Mouse (Mus musculus) left cerebral cortex, postnatal 36 days (tissue): ENCODE data around the gene Epor. TPM values are rescaled to one million over a fixed set of nuclear protein-coding genes. Genes with fewer than 3 reads are reported as not detected.

Experiments used
- DNase-seq, 2 experiments: peaks; one replicate each; pipeline ENCODE4 v3.0.0; 2021 to 2022; ENCODE audit warnings: low spot score in 2 of 2, mixed read lengths in 1 of 2
- intact Hi-C: fragments of 180-260 bp; cut with DNase I; formaldehyde crosslinking; loops from one replicate; pipeline ENCODE4 v1.15.1; 2025
- total RNA-seq, 2 experiments: library from RNA; stranded (reverse); gene quantifications; 2 replicates each; pipeline ENCODE4 v1.2.3; 2021

The Epor gene
- total RNA-seq, 2 experiments from 2014 or later = 7.7 to 11.6 TPM

GRCm38 (mm10) chr9:21944267-21944666, 19.0 kb downstream of the Epor start:
- intact Hi-C loops = no loop called here
- DNase-seq = no peak

GRCm38 (mm10) chr9:21943638-21944037, 19.7 kb downstream of the Epor start:
- intact Hi-C loops = no loop called here

GRCm38 (mm10) chr9:21943046-21943445, 20.3 kb downstream of the Epor start:
- intact Hi-C loops = no loop called here

More at GRCm38 (mm10) chr9:21943638-21944037, 19.7 kb downstream of the Epor start:
- DNase-seq = no peak

GRCm38 (mm10) chr9:21938234-21938855, 25.0 kb downstream of the Epor start:
- no peak for DNase-seq
- intact Hi-C loops = no loop called here

More at GRCm38 (mm10) chr9:21943046-21943445, 20.3 kb downstream of the Epor start:
- no peak for DNase-seq

GRCm38 (mm10) chr9:21937711-21938175, 25.6 kb downstream of the Epor start:
- no peak for DNase-seq
- intact Hi-C loops = loop anchor here (2.0 kb wide), 1 partner anchor 15 kb away; no protein-coding TSS in a partner anchor

GRCm38 (mm10) chr9:21936692-21937570, 26.4 kb downstream of the Epor start, which contains the start of gene Plppr2:
Gene Plppr2 (plus strand): TSS chr9:21937033.
- intact Hi-C loops = loop anchor here (2.0 kb wide), 1 partner anchor 16 kb away; no protein-coding TSS in a partner anchor
- DNase-seq = peak; percentile 96 to 97

GRCm38 (mm10) chr9:21935466-21936131, 27.7 kb downstream of the Epor start:
- intact Hi-C loops = loop anchor here (2.0 kb wide), 1 partner anchor 17 kb away; no protein-coding TSS in a partner anchor
- DNase-seq = no peak

GRCm38 (mm10) chr9:21934021-21934420, 29.3 kb downstream of the Epor start:
- no peak for DNase-seq
- intact Hi-C loops = no loop called here

GRCm38 (mm10) chr9:21932445-21933137, 30.7 kb downstream of the Epor start:
- intact Hi-C loops = no loop called here
- DNase-seq = no peak

GRCm38 (mm10) chr9:21932006-21932405, 31.3 kb downstream of the Epor start:
- DNase-seq = no peak

GRCm38 (mm10) chr9:21929208-21929607, 34.1 kb downstream of the Epor start:
- DNase-seq = no peak

More at GRCm38 (mm10) chr9:21932006-21932405, 31.3 kb downstream of the Epor start:
- intact Hi-C loops = no loop called here

GRCm38 (mm10) chr9:21927208-21927753, 36.0 kb downstream of the Epor start, which contains the start of the genes Ccdc159 and Tmem205:
Gene Ccdc159 (plus strand): TSS chr9:21927471.
Gene Tmem205 (minus strand): TSS chr9:21927556.
- peak; percentile 93 to 94 for DNase-seq
- intact Hi-C loops = no loop called here

More at GRCm38 (mm10) chr9:21929208-21929607, 34.1 kb downstream of the Epor start:
- intact Hi-C loops = no loop called here

GRCm38 (mm10) chr9:21926784-21927183, 36.5 kb downstream of the Epor start:
- DNase-seq = no peak
- intact Hi-C loops = no loop called here

- intact Hi-C loops = no loop called here
- no peak for DNase-seq
These were observed 37.2 kb downstream of the Epor start for GRCm38 (mm10) chr9:21926155-21926554.

- no peak for DNase-seq
- intact Hi-C loops = no loop called here
These were observed 37.8 kb downstream of the Epor start for GRCm38 (mm10) chr9:21925506-21925905.

GRCm38 (mm10) chr9:21925034-21925433, 38.3 kb downstream of the Epor start:
- intact Hi-C loops = no loop called here
- DNase-seq = no peak

GRCm38 (mm10) chr9:21924099-21924493, 39.2 kb downstream of the Epor start:
- DNase-seq = no peak
- intact Hi-C loops = no loop called here

GRCm38 (mm10) chr9:21923490-21924098, 39.7 kb downstream of the Epor start:
- DNase-seq = no peak
- intact Hi-C loops = no loop called here
